Mouse (Mus musculus) liver, embryonic 15.5 days (tissue): ENCODE data around the gene Ppp1r13l. TPM values are rescaled to one million over a fixed set of nuclear protein-coding genes. Genes with fewer than 3 reads are reported as not detected.

Source experiments
- ATAC-seq: fragments of 200-750 bp; cut with Nextera tagmentation; 2 replicates; pipeline ENCODE4 v1.8.0; 2017; ENCODE audit warnings: moderate number of reproducible peaks, mild to moderate bottlenecking, moderate library complexity; ENCODE audit not compliant: insufficient read depth
- H3K27ac ChIP-seq: fragments of 300-500 bp; sonication (generic); replicated peaks from 2 replicates; pipeline ENCODE4 v1.5.1; 2015; ENCODE audit warnings: mild to moderate bottlenecking, inconsistent platforms
- H3K27me3 ChIP-seq: fragments of 300-500 bp; sonication (generic); 2 replicates; pipeline ENCODE4 v1.6.1; 2015; ENCODE audit warnings: mild to moderate bottlenecking, inconsistent platforms
- H3K36me3 ChIP-seq: fragments of 300-500 bp; sonication (generic); replicated peaks from 2 replicates; pipeline ENCODE4 v1.6.1; 2015; ENCODE audit warnings: moderate library complexity, mild to moderate bottlenecking, inconsistent platforms
- H3K4me1 ChIP-seq: fragments of 300-500 bp; sonication (generic); replicated peaks from 2 replicates; pipeline ENCODE4 v1.6.1; 2015; ENCODE audit warnings: inconsistent platforms
- H3K4me2 ChIP-seq: fragments of 300-500 bp; sonication (generic); 2 replicates; pipeline ENCODE4 v1.6.1; 2015; ENCODE audit warnings: moderate library complexity, mild to moderate bottlenecking, inconsistent platforms
- H3K4me3 ChIP-seq: fragments of 300-500 bp; sonication (generic); replicated peaks from 2 replicates; pipeline ENCODE4 v1.5.1; 2015; ENCODE audit warnings: mild to moderate bottlenecking, inconsistent platforms
- H3K9ac ChIP-seq: fragments of 300-500 bp; sonication (generic); 2 replicates; pipeline ENCODE4 v1.6.1; 2015; ENCODE audit warnings: moderate library complexity, mild to moderate bottlenecking, inconsistent platforms
- H3K9me3 ChIP-seq: fragments of 300-500 bp; sonication (generic); replicated peaks from 2 replicates; pipeline ENCODE4 v1.6.1; 2016; ENCODE audit warnings: inconsistent platforms
- WGBS: fragments of 180-500 bp; shearing (Covaris S2); methylation state at CpG from one replicate; pipeline ENCODE4 v1.1.7; 2015; ENCODE audit warnings: mixed read lengths; ENCODE audit not compliant: insufficient replicate concordance; 5-methylcytosine and 5-hydroxymethylcytosine counted together
- polyA plus RNA-seq: library from polyadenylated mRNA; unstranded; fragments of >200 nt; fragmentation: Nextera tagmentation; extraction: Ambion mirVana; gene quantifications from 2 replicates; pipeline ENCODE4 v1.2.1, GENCODE M21; 2015

The Ppp1r13l gene
- polyA plus RNA-seq, 1 experiment from 2014 or later, result 0.94 TPM

- no peak overlapping the region for H3K4me2 ChIP-seq
- H3K27me3 ChIP-seq, result peaks cover 27% of the 10 kb centered on the region
- no peak for ATAC-seq
- 22% methylated on average over 16 of the region's 16 CpGs for WGBS
- H3K4me3 ChIP-seq, result no peak overlapping the region
- no peaks in the 10 kb centered on the region for H3K9me3 ChIP-seq
- H3K4me1 ChIP-seq, result peaks cover 20% of the 10 kb centered on the region
- no peaks in the 10 kb centered on the region for H3K36me3 ChIP-seq
- no peak overlapping the region for H3K27ac ChIP-seq
- H3K9ac ChIP-seq, result no peak overlapping the region
These were observed 8.8 kb downstream of the Ppp1r13l start for GRCm38 (mm10) chr7:19368380-19368779.

- peak overlapping the region; percentile 68 for H3K4me2 ChIP-seq
- H3K4me3 ChIP-seq, result peak overlapping the region; percentile 29
- no peaks in the 10 kb centered on the region for H3K36me3 ChIP-seq
- ATAC-seq, result peak; percentile 24; the same call in 1 of the 2 replicates
- 11% methylated on average over 46 of the region's 46 CpGs for WGBS
- peaks cover 11% of the 10 kb centered on the region for H3K4me1 ChIP-seq
- H3K27me3 ChIP-seq, result peaks cover 19% of the 10 kb centered on the region
- no peaks in the 10 kb centered on the region for H3K9me3 ChIP-seq
- H3K27ac ChIP-seq, result no peak overlapping the region
- H3K9ac ChIP-seq, result no peak overlapping the region
These were observed 10.4 kb downstream of the Ppp1r13l start for GRCm38 (mm10) chr7:19369823-19370425.

- 78% methylated on average over 2 of the region's 2 CpGs for WGBS
- peaks cover 17% of the 10 kb centered on the region for H3K27me3 ChIP-seq
These were observed 13.8 kb downstream of the Ppp1r13l start for GRCm38 (mm10) chr7:19373367-19373766.

GRCm38 (mm10) chr7:19375368-19375767, 15.8 kb downstream of the Ppp1r13l start:
- H3K27me3 ChIP-seq, result no peaks in the 10 kb centered on the region; the same call in 1 of the 2 replicates
- no peak overlapping the region for H3K9ac ChIP-seq
- WGBS, result 70% methylated on average over 18 of the region's 18 CpGs
- no peak overlapping the region for H3K4me2 ChIP-seq
- no peaks in the 10 kb centered on the region; the same call in 1 of the 2 replicates for H3K36me3 ChIP-seq
- ATAC-seq, result no peak
- H3K4me1 ChIP-seq, result no peaks in the 10 kb centered on the region
- no peaks in the 10 kb centered on the region for H3K9me3 ChIP-seq
- no peak overlapping the region for H3K27ac ChIP-seq
- no peak overlapping the region for H3K4me3 ChIP-seq

More at GRCm38 (mm10) chr7:19373367-19373766, 13.8 kb downstream of the Ppp1r13l start:
- H3K4me3 ChIP-seq, result no peak overlapping the region
- H3K36me3 ChIP-seq, result no peaks in the 10 kb centered on the region; the same call in 1 of the 2 replicates
- H3K9ac ChIP-seq, result no peak overlapping the region
- H3K9me3 ChIP-seq, result no peaks in the 10 kb centered on the region
- H3K27ac ChIP-seq, result no peak overlapping the region
- no peak for ATAC-seq
- no peak overlapping the region for H3K4me2 ChIP-seq
- peaks cover 9% of the 10 kb centered on the region for H3K4me1 ChIP-seq

GRCm38 (mm10) chr7:19376019-19376418, 16.5 kb downstream of the Ppp1r13l start:
- no peak overlapping the region for H3K27ac ChIP-seq
- H3K4me3 ChIP-seq, result no peak overlapping the region
- H3K9me3 ChIP-seq, result no peaks in the 10 kb centered on the region
- ATAC-seq, result peak; percentile 48; the same call in 1 of the 2 replicates
- no peak overlapping the region for H3K9ac ChIP-seq
- H3K4me2 ChIP-seq, result no peak overlapping the region
- H3K4me1 ChIP-seq, result 0 out of 2 replicates have a peak, but pooled peaks cover 1% of the 10 kb centered on the region
- no peaks in the 10 kb centered on the region; the same call in 1 of the 2 replicates for H3K36me3 ChIP-seq
- 67% methylated on average over 4 of the region's 4 CpGs for WGBS
- no peaks in the 10 kb centered on the region for H3K27me3 ChIP-seq

- no peak overlapping the region for H3K27ac ChIP-seq
- no peak overlapping the region for H3K4me3 ChIP-seq
- no peak overlapping the region for H3K9ac ChIP-seq
- peaks cover 17% of the 10 kb centered on the region for H3K4me1 ChIP-seq
- H3K27me3 ChIP-seq, result no peaks in the 10 kb centered on the region
- no peaks in the 10 kb centered on the region; the same call in 1 of the 2 replicates for H3K36me3 ChIP-seq
- H3K4me2 ChIP-seq, result no peak overlapping the region
- ATAC-seq, result no peak
- WGBS, result 61% methylated on average over 8 of the region's 8 CpGs
- H3K9me3 ChIP-seq, result no peaks in the 10 kb centered on the region
These were observed 18.5 kb downstream of the Ppp1r13l start for GRCm38 (mm10) chr7:19378049-19378448.

- Histone ChIP-seq H3K27me3 (no peaks in the 10 kb centered on the region), H3K9ac (peak within 1 kb of the TSS; percentile 67), H3K9me3 (no peaks in the 10 kb centered on the region), H3K4me1 (peaks cover 23% of the 10 kb centered on the region), H3K36me3 (peaks cover 22% of the 10 kb centered on the region), H3K4me3 (peak within 1 kb of the TSS; percentile 82), H3K4me2 (peak within 1 kb of the TSS; percentile 86), H3K27ac (0 out of 2 replicates have a peak within 1 kb of the TSS, but pooled peaks have one; percentile 31)
- ATAC-seq, result peak; percentile 95
- 4% methylated on average over 47 of the region's 48 CpGs for WGBS
These were observed 22.0 kb downstream of the Ppp1r13l start, which contains the start of gene Ercc2 for GRCm38 (mm10) chr7:19381377-19382165. Gene Ercc2 (plus strand): TSS chr7:19382010.

- peaks cover 28% of the 10 kb centered on the region for H3K36me3 ChIP-seq
- H3K9ac ChIP-seq, result peak overlapping the region; percentile 67
- H3K4me2 ChIP-seq, result peak overlapping the region; percentile 86
- under 1% methylated on average over 32 of the region's 37 CpGs for WGBS
- H3K9me3 ChIP-seq, result no peaks in the 10 kb centered on the region
- 0 out of 2 replicates have a peak overlapping the region, but pooled peaks have one; percentile 31 for H3K27ac ChIP-seq
- H3K4me3 ChIP-seq, result peak overlapping the region; percentile 82
- ATAC-seq, result peak; percentile 68
- H3K4me1 ChIP-seq, result peaks cover 26% of the 10 kb centered on the region
- no peaks in the 10 kb centered on the region for H3K27me3 ChIP-seq
These were observed 22.6 kb downstream of the Ppp1r13l start for GRCm38 (mm10) chr7:19382166-19382541.

- ATAC-seq, result no peak
- Histone ChIP-seq H3K27me3 (no peaks in the 10 kb centered on the region), H3K4me2 (no peak overlapping the region), H3K36me3 (peaks cover 42% of the 10 kb centered on the region), H3K4me3 (no peak overlapping the region), H3K4me1 (peaks cover 30% of the 10 kb centered on the region), H3K9me3 (no peaks in the 10 kb centered on the region), H3K9ac (no peak overlapping the region), H3K27ac (no peak overlapping the region)
- 80% methylated on average over 9 of the region's 9 CpGs for WGBS
These were observed 24.2 kb downstream of the Ppp1r13l start for GRCm38 (mm10) chr7:19383708-19384107.

- 75% methylated on average over 10 of the region's 10 CpGs for WGBS
- no peak overlapping the region for H3K4me3 ChIP-seq
- peaks cover 92% of the 10 kb centered on the region for H3K36me3 ChIP-seq
- ATAC-seq, result no peak
- H3K27me3 ChIP-seq, result no peaks in the 10 kb centered on the region
- H3K27ac ChIP-seq, result no peak overlapping the region
- H3K4me2 ChIP-seq, result no peak overlapping the region
- H3K9me3 ChIP-seq, result no peaks in the 10 kb centered on the region
- H3K4me1 ChIP-seq, result 0 out of 2 replicates have a peak, but pooled peaks cover 8% of the 10 kb centered on the region
- no peak overlapping the region for H3K9ac ChIP-seq
These were observed 29.3 kb downstream of the Ppp1r13l start for GRCm38 (mm10) chr7:19388699-19389413.
